Mouse (Mus musculus) kidney, adult 2 months (tissue): ENCODE measurements around the gene Arhgef7.

Experiments used
- CTCF ChIP-seq: fragments of 200-500 bp; conservative IDR thresholded peaks from 2 replicates; pipeline ENCODE4 v1.5.1; 2011; ENCODE audit warnings: low read depth, mild to moderate bottlenecking, control low read depth, low read length, moderate library complexity, mixed read lengths; ENCODE audit not compliant: insufficient read depth, insufficient read length
- POLR2A ChIP-seq: fragments of 200-500 bp; IDR thresholded peaks from one replicate; pipeline ENCODE4 v1.6.1; 2011; ENCODE audit warnings: low read depth, low read length, control low read depth

- TF ChIP-seq POLR2A (no peak), CTCF (no peak)
These were observed 22.0 kb downstream of the Arhgef7 start for GRCm38 (mm10) chr8:11749472-11749871.
